Mouse (Mus musculus): ENCODE data around the gene Rara. TPM values are rescaled to one million over a fixed set of nuclear protein-coding genes. Genes with fewer than 3 reads are reported as not detected.

Gene Rara
- total and polyA plus RNA-seq, 3 experiments = 12.1 to 13.7 TPM; not detected in 1

- TF ChIP-seq SIN3A (IDR thresholded peaks at IDR 0.05; ENCODE audit: low read length) (peak; percentile 50; the same call in 1 of the 2 replicates), CHD2 (IDR thresholded peaks at IDR 0.05; ENCODE audit: low read length) (peak; percentile 33; the same call in 1 of the 2 replicates), BHLHE40 (IDR thresholded peaks at IDR 0.05; ENCODE audit: borderline replicate concordance, low read depth, low read length) (peak; percentile 58), ELF1 (IDR thresholded peaks at IDR 0.05; ENCODE audit: low read depth, low read length) (peak; percentile 56), ZMIZ1 (IDR thresholded peaks at IDR 0.05; ENCODE audit: low read depth, low read length) (0 out of 2 replicates have a peak, but pooled peaks have one; percentile 28), ZC3H11A (IDR thresholded peaks at IDR 0.05; ENCODE audit: low read depth, low read length) (no peak; the same call in 1 of the 2 replicates), ETS1 (IDR thresholded peaks at IDR 0.05; ENCODE audit: low read depth, low read length) (peak; percentile 96), UBTF (IDR thresholded peaks at IDR 0.05; ENCODE audit: borderline replicate concordance, insufficient read depth, low read depth, low read length) (no peak), MXI1 (IDR thresholded peaks at IDR 0.05; ENCODE audit: low read depth, low read length) (peak; percentile 59; the same call in 1 of the 2 replicates), TCF12 (IDR thresholded peaks at IDR 0.05; ENCODE audit: low read depth, low read length) (peak; percentile 74), ZNF384 (IDR thresholded peaks at IDR 0.05; ENCODE audit: low read depth, low read length) (no peak; the same call in 1 of the 2 replicates), MYB (IDR thresholded peaks at IDR 0.05; ENCODE audit: low read depth, low read length) (0 out of 2 replicates have a peak, but pooled peaks have one; percentile 47), NRF1 (IDR thresholded peaks at IDR 0.05; ENCODE audit: insufficient read depth, low read depth, low read length, poor library complexity, severe bottlenecking) (peak; percentile 61), RCOR1 (IDR thresholded peaks at IDR 0.05; ENCODE audit: low read depth, low read length) (peak; percentile 59), EP300 (IDR thresholded peaks at IDR 0.05; ENCODE audit: low read depth in 1 of 2, low read length in 2 of 2) (peak; percentile 46 to 78; a peak in 3 of 4 replicates), TBP (IDR thresholded peaks at IDR 0.05; ENCODE audit: low read depth, low read length) (no peak), GATA1 (IDR thresholded peaks at IDR 0.05; ENCODE audit: low read depth, low read length) (peak; percentile 62), MAZ (IDR thresholded peaks at IDR 0.05; ENCODE audit: low read depth, low read length) (peak; percentile 83; the same call in 1 of the 2 replicates), MAX (IDR thresholded peaks at IDR 0.05; ENCODE audit: low read length) (0 out of 2 replicates have a peak, but pooled peaks have one; percentile 31), MAFK (IDR thresholded peaks at IDR 0.05; ENCODE audit: borderline replicate concordance, low read depth, low read length) (peak; percentile 95), NELFE (IDR thresholded peaks at IDR 0.05; ENCODE audit: low read depth, low read length) (0 out of 2 replicates have a peak, but pooled peaks have one; percentile 12), USF1 (IDR thresholded peaks at IDR 0.05; ENCODE audit: low read depth, low read length) (no peak), E2F4 (IDR thresholded peaks at IDR 0.05; ENCODE audit: borderline replicate concordance, low read depth, low read length) (no peak)
- H3K4me1 ChIP-seq (ENCODE audit: control insufficient read depth in 1 of 2, insufficient read depth in 2 of 2, low read length in 2 of 2) = peaks cover 18 to 27% of the 10 kb centered on the region in 2 experiments
- peak; percentile 68 for DNase-seq (ENCODE audit: low read depth, low spot score)
Observed at GRCm38 (mm10) chr11:98925265-98925721, 2.3 kb upstream of the Rara start.

More at GRCm38 (mm10) chr11:98925265-98925721, 2.3 kb upstream of the Rara start:
- no peaks in the 10 kb centered on the region for H3K27me3 ChIP-seq (ENCODE audit: control insufficient read depth in 1 of 2, insufficient read depth in 2 of 2, low read length in 2 of 2)
- H3K27ac ChIP-seq (ENCODE audit: control insufficient read depth, low read depth, low read length) = peak overlapping the region; percentile 50
- H3K9ac ChIP-seq (ENCODE audit: control insufficient read depth, low read depth, low read length, poor library complexity, severe bottlenecking) = peak overlapping the region; percentile 35
- no peaks in the 10 kb centered on the region for H3K9me3 ChIP-seq (replicated peaks; ENCODE audit: insufficient read depth, low read length)
- H3K36me3 ChIP-seq (ENCODE audit: control insufficient read depth in 1 of 2, insufficient read depth in 2 of 2, low read length in 2 of 2) = peaks cover 5 to 31% of the 10 kb centered on the region in 2 experiments
- no peaks in the 10 kb centered on the region for H3K79me2 ChIP-seq (ENCODE audit: control insufficient read depth, insufficient read depth, low read length, poor library complexity)
- peak overlapping the region in 1 of 2 experiments; percentile 28; a peak in 1 of 4 replicates for H3K4me3 ChIP-seq (ENCODE audit: control insufficient read depth in 1 of 2, insufficient read depth in 1 of 2, low read depth in 2 of 2, low read length in 2 of 2)
